Mouse (Mus musculus): ENCODE measurements around the gene Glo1. TPM values are rescaled to one million over a fixed set of nuclear protein-coding genes. Genes with fewer than 3 reads are reported as not detected.
A peak's percentile ranks its signal among the peaks of the same experiment; 100 is the strongest.

The Glo1 gene
- total RNA-seq, 2 experiments from 2014 or later: 184 to 191 TPM

DNA sequence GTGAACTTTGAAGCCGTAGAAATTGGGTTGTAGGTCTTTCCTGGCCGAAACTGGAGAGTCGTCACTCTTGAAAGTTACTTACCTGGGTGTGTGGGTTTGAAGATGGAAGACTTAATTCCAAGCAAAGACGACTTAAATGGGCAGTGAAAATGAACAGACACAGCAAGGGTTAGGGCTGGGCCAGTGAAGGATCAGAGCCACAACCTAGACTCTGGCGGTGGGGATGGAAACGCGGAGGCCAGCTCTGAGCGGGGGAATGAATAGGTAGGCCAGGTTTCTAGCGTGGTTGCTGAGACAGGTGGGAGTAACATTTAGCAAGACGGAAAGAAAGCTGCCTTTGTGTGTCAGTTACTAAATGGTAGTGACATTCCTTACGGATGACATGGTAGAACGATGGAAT, 49.7 kb downstream of the Glo1 start:
- DNase-seq: no peak

DNA sequence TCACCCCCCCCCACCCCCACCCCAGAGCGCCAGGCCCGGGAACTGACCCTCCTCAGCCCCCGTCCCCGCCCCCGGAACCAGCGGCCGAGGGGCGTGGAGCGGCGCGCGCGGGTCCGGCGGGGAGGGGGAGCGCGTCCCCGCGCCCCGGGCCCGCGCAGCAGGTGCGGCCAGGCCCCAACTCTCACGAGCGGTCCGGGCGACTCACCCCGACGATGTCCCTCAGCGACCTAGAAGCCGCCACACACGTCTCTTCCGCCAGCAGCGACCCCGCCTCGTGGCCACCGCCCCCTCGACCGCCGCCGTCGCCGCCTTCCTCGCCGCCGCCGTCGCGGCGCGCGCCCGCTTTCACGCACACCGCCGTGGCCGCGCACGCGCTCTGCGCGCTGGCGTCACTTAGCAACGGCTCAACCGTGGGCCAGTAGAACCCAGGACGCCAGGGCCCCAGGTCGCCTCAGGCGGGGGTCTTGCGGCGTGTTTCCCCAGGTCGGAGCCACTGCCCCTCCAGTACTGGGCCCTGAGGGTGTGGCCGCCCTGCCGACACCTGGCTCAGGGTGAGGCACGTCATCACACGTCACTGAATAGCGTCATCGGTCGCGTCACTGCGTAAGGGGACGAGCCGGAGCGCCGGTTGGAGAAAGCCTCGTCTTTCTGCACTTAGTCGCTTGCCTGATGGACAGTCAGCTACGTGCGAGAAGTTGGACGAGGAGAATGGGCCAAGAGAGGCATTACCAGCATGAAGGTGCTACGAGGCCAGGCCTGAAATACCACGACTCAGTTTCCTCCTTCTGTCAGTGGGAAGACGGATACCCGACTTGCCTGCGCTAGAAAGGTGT, 50.5 kb downstream of the Glo1 start, which contains the start of gene Btbd9:
TSS of gene Btbd9 (minus strand) at position 548 of the 833 bp plus-strand sequence.
- peak; percentile 98 for DNase-seq

DNA sequence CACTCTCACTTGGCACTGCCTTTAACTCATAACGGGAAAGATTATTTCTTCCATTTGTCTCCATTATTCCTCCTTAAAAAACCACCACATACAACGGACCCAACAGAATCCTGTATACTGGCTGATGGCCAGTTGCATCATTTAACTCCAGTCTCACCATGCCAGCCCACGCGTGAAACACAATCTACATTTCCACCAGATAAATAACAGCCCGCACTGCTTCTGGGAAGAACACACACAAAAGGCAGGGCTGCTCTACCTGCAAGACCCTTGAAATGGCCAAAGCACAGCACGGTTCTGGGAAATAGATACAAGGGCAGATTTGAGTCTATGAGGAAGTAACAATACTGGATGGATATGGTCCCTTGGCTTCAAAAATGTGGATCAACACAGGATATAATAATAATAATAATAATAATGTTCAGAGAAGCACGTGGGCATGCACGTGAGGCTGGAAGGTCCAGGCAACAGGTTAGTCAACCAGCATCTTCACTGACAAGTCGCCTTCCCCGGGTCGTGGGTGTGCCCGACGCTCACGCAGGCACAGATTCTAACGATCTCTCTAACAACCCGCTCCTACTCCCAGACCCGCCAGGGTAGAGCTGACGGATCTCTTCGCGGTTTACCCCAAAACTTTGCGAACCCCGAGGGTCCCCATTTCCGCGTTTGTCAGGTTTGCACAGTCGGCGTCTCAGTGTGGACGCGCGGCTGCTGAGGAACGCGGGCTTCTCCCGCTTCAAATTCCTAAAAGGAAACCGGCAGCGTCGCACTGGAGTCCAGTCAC, 51.4 kb downstream of the Glo1 start:
- peak; percentile 56 to 63 for DNase-seq

DNA sequence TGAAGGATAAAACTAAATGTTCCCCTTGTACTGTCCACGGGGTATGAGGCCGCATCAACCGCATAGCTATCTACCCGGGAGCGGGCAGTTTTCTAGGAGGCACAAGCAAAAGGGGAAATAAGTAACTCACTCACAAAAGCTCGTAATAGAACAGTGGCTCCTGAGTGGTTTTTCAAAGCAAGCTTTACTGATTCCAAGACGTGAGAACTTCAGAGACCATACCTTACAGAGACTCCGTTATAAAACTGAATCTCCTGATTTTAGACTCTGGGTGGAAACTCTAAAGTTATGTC, 51.9 kb downstream of the Glo1 start:
- no peak for DNase-seq

DNA sequence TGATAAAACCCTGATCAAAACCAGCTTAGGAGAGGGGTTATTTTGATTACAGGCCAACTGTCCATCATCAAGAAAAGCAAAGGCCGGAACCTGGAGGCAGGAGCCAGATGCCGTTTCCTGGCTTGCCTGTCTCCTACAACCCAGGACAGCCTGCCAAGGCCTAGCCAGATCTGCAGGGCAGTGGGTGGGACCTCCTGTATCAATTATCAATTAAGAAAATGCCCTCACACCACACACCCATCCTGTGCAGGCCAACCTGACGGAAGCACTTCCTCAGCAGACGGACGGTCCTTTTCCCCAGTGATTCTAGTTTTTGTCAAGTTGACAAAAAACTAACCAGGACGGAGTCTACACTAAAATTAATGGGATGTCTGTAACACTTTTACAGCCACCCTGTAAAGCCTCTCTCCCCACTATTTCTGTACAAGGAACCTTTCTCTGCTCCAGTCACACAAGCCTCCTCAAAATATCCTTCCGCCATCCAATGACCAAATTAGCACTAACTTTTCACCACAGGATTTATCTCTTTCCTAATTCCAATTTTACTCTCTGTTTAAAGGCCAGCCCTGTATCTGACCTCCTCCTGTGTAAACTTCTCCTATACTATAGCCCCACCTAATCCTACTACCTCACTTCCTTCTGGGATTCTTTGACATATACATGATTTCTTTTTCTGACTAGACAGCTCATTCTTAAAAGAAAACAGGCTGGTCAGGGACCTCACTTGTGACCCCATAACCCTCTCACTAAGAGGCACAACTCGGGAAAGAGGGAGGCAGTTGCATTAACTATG, 52.5 kb downstream of the Glo1 start:
- no peak for DNase-seq

DNA sequence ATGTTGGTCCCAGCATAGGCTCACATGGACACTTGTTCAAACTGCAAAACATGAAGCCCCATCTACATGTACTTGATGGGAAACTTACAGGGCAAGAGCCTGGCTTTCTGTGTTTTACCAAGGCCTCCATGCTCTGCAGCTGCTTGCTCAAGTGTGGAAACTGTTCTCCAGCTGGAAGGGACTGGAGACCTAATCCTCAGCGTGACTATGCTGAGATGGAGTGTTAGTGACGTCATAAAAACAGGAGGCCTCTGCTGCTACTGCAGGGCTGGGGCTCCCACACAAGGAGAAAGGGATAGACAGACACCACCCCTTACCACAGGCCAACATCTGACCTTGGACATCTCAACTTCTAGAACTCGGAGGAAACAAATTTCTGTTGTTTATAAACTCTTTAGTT, 55.7 kb downstream of the Glo1 start:
- no peak for DNase-seq

DNA sequence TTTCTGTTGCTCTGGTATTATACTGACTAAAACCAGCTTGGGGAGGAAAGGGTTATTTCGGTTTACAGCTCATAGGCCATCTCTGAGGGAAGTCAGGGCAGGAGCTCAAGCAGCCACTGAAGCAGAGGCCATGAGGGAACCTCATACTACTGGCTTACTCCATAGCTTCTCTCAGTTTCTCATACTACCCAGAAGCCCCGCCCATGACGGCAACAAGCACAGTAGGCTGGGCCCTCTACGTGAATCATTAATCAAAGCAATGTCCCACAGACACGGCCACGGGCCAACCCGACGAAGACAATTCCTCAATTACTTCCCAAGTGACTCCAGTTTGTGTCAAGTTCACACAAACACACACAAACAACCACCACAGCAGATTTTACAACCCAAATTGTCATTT, 56.5 kb downstream of the Glo1 start:
- no peak for DNase-seq

DNA sequence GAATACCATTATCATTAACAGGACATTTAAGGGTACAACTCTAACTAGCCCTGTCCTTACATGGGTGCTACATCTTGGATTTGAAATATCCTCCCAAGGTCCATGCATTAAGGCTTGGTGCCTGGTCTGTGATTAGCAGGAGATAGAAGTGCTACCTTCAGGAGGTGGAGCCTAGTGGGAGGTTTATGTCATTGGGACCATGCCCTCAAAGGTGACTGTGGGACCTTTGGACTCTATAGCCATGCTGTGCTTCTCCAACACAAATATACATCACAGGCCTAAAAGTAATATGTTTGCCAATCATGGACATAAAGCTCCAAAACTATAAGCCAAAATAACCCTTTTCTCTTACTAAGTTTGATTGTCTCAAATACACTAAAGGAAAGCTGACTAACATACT, 58.2 kb downstream of the Glo1 start:
- no peak for DNase-seq

DNA sequence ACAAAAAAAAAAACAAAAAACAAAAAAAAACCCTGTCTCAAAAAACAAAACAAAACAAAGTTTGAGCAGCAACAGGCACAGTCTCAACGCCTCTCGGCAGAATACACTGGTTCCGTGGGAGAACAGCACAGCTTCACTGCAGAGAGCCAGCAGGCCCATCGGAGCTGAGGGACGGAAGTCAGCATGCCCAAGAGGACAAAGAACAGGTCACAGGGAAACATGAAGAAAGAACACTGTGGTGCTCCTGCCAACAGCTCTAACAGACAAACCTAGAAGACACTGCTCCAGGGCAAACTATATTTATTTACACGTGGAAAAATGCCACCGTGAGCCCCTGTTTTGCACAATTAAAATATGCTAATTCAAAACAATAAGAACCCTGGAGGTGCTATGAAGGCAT, 61.7 kb downstream of the Glo1 start:
- no peak for DNase-seq

DNA sequence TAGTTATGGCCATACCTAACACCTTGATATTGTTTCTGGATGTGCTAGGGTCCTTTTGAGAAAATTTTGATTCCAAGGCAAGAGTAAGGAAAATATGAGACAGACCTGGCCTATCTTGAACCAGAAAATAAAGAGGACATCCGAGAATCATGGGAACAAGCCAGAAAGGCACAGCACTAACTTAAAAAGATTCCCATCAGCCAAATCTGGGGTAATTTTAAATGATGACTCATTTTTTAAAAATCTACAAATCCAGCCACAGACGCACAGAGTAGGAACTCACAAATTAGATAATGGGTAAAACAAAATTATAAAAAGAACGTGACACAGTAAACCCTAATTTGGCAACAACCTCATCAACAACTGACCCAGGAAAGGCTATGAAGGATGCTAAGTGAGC, 62.3 kb downstream of the Glo1 start:
- no peak for DNase-seq

DNA sequence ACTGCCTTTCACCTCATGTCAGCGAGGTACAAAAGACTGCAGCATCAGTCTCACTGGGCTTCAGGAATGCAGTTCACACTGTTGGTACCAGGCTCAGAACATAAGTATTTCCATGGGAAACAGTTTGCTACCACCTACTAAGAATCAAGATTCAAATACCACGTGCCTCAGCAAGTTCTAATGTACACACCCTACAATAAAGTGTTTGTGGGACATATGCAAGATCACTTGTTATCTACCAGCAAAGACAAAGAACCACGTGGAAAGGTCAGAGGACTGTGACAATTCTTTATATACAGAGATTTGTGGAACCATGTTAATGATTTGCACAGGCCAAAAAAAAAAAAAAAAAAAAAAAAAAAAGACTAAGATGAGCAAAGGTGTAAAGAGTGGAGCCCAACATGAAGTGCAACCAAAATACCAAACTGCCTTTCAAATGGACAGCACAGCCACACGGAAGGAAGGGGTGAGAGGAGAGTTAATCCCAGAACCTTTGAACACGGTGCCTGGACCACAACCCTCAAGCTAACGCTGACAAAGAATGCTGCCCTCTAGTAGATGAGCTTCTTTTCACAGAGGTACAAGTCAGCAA, 63.1 kb downstream of the Glo1 start:
- no peak for DNase-seq

DNA sequence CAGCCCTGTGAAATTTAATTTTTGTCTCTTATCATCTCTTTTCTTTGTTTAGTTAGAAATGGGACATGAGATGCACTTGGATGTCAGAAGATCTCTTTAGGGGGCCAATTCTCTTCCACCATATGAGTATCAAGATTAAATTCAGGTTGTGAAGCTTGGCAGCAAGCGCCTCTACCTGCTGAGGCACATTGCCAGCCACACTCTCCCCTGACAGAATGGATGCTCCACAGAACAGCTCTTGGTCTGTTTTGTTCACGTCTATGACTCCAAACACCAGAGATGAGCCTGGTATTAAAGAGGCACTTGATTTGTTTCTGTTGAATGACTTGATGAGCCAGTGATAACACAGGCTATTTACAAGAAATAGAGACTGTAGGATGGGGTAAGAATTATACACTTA, 63.9 kb downstream of the Glo1 start:
- DNase-seq: no peak

DNA sequence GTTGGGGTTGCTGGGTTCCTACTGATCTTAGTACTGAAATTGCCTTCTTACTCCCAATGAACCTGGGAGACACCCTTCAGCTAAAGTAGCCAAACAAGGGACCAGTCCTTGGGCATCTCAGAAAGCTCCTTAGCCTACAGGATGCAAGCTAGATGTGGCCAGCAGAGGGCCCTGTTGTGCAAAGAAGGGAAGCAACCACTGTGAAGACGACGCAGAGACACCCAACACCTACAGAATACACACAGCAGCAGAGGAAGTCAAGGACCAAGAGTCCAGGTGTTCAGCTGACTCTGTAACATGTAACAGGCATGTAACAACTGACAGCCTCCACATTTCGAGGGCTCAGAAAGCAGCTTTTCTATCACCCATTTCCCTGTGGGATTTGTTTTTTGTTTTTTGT, 67.1 kb downstream of the Glo1 start:
- DNase-seq: peak in 1 of 2 experiments; percentile 44

DNA sequence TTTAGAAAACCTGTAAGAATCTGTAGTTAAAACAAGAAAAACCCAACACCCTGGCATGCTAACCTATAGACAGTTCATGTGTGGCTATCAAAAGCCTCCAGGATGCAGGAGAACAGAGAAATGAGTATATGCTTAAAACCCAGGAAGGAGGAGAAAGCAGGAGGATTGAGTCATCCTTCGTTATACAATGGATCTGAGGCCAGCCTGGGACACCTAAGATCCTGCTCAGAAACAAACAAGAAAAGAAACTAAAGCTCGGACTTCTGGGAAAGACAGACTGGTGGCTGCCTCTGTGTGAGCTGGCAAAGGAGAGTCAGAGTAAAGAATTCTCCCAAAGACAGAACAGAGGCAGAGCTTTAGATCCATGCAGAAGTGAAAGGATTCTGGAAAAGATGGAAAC, 68.0 kb downstream of the Glo1 start:
- DNase-seq: no peak

DNA sequence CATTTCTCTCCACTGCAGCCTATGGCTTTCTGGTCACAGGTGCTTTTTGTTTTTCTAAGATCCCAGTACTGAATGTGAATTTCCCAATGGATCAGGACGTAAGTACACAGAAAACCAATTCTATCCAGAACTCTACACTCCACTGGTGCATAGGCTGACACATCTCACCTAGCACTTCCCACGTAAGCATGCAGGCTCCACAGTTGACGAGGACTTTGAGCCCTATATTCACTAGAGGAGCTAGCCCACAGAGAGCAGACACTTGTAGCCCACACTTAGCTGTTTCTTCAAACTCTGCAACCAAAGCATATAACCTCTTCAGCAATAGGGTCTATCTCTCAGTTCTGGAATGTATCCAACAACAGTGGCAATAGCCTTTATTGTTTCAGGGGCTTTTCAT, 70.2 kb downstream of the Glo1 start:
- no peak for DNase-seq

DNA sequence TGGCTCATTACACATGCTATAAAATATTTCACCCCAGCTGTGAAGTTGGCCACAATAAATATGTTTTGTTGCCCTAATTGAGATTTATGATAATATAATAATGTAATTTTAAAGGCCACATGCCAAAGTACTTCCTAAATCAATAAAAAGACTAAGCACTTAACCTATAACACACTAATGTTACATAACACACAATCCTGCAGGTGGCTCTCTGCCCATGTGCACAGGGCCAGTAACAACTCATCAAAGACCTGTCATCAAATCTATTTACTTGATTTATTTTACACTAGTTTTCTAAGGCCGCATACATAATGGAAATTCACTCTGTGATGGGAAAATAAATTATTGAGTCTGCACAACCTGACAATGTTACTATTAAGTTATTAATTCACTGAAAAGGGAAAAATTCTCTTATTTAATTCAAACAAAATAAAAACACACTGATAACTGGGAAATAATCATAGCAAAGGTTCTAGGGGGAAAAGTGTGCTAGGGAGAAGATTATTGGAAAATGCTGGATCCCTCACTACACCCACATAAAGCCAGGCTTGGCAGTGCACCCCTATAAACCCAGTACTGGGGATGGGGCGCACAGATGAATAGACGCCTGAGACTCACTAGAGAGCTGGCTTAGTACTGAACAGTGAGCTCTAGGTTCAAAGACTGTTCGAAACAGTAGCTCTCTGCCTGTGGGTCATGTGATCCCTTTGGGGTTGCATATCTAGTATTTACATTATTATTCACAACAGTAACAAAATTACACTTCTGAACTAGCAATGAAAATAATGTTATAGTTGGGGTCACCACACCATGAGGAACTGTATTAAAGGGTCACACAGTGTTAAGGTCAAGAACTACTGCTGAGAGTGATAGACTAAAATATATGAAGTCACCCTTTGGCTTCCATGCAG, 73.4 kb downstream of the Glo1 start:
- DNase-seq: peak in 1 of 2 experiments; percentile 61

DNA sequence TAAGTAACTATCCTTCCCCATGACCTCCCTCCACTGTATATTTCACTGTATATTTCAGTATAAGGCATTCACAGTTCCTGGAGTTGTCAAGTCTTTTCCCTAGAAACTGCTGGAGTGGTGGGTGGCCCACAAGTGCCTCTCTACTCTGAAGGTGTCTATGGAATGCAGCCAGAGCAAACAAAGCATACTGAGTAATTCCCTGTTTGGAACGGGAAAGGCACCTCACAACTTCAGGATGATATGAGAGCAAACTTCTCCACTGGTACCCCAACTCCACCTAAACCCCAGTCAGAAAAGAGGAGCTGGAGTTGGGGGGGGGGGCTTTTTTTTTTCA, 75.9 kb downstream of the Glo1 start:
- no peak for DNase-seq

DNA sequence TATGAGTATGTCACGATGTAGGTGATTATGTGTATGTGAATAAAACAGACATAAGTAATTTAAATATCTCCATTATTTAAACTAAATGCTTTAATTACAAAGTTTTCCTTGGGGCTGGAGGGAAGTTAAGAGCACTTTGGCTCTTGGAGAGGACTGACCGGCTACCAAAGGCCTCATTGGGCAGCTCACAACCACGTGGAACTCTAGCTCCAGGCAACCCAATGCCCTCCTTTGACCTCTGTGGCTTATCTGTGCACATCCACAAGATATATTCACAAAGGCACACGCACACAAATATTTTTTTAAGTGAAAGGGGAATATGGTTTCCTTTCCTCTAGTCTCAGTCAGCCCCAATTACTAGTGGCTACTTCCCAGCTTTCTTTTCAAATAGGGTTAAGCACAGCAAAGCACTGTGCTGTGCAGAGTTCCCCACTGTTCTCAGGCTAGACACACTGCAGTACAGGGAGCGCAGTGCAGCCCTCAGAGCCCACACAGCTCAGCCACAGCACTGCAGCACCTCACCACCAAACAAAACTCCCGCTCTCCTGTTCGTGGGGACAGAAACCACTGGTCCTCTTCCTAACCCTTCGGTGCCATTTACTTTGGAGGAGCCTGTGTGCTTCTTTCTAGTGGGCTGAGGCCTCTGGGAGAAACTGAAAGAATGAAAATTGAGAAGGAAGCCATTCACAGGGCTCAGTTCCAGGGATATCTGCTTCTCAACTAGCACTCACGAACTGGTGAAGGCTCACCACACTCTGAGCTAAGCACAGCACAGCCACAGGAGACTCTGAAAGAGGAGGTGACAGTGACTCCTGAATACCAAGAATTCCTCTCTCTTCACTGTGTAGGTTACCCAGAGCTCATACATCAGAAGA, 76.5 kb downstream of the Glo1 start:
- no peak for DNase-seq

DNA sequence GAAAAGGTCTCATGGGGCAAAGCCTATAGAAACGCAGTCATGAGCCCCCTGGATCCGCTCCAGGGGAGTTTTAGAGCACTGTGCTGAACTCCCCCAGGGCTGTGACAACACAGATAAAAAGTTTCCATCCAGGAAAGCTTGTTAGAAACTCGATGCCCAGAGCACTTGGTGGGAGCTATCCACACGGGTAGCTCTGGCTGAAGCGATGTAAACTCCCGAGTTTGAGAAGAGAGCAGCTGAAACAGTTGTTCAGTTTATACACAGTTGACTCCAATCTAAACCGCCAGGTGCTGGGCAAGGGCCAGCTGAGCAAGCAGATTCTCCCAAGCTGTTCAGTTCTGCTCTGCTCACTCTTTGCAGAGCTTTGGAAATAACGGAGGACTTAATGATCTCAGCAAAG, 87.6 kb downstream of the Glo1 start:
- DNase-seq: peak; percentile 75 to 78

DNA sequence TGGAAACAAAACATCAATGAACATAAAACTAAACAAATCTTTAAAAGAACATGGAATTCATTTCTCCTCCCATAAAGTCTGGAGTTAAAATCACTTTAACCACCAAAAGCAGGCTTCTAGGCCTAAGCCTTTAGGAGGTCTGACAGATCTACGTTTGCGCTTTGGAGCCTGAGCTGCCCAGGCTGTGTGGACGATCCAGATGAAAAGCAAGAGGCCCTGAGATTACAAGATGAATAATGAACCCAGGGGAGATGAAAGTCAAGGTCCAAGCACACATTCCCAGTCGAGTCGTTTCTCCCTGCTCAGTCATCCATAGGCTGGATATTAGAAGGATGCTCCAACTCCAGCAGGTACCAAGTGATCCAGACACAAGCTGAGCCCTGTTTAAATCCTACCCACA, 90.0 kb downstream of the Glo1 start:
- DNase-seq: no peak
